Mouse (Mus musculus): ENCODE results near the gene Acss1.

Acss1 gene

DNA sequence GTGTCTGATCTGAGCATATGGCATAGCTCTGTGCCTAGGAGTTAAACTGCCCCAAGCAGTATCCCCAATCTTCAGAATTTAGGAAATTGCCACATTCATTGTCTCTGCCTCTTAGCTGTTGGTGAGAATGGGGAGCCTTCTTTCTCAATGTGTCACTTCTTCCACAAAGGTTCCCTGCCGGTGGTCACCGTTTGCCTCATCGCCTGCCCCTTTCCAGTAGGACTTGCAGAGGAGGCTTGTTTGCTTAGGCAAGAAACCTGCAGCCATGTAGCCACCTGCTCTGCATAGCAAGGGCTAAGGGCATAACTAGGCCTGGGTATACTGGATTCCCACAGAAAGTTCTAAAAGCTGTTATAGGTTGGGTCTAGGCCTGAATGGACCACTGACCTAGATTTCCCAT lies 95.8 kb downstream of the Acss1 start:
- DNase-seq (ENCODE audit: extremely low spot score, low spot score), result peak; percentile 8

DNA sequence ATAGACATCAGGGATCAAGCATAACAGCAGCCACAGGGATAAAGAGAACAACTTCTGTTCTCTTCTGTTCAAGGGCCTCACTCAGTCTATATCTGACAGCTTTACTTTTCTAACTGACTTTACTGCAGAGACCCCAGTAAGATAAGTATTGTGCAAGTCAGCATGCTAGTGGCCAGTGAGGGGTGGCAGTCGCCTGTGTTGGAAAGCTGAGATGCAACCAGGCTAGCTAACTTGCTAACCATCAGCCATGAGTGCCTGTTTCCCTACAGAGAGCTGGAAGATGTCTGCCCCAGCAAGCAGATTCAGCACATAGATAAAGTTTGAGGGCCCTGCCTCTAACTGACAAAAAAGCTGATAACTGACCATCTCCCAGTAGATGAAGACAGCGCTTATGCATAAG lies 97.5 kb downstream of the Acss1 start:
- DNase-seq (ENCODE audit: extremely low spot score, low spot score), result no peak

DNA sequence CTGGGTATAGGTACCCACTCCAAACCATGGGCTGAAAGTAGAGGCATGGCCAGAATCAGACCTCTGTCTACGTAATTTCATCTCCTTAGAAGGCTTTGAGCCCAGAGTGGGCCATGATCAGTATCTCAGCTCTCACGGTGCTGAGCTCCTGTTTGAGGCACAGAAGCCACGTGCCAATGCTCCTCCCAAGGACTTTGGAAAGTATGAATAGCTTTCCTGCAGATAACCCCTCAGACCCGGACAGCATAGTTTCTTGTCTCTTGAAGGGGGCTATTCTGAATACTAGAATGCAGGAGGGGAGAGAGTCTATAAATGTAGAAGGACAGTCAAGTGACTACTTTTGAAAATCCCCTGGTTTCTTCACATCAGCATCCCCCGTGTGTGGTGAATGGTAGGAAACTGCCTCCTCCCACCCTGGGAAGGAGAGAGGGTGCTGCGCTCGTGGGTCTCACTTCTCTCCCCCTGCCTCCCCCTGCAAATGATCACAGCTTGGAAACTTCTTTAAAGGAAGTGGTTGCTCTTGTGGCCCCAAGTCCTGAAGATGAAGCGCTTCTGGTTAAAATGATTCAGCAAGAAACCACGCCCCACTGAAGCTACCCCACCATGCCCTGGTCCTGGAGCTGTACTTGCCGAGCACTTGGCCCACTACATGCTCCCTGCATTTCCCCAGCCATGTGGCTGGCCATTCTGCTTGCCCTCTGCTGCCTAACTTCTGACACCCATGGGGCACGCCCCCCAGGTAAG lies 98.3 kb downstream of the Acss1 start, which contains the start of gene Cst7:
Gene Cst7, plus strand, starts transcription at position 569 of the 744 bp plus-strand sequence.
- DNase-seq (ENCODE audit: extremely low spot score, low spot score), result no peak

All from neural tube, embryonic 10.5 days (tissue).